Mouse (Mus musculus): Measurements from ENCODE around the gene Tnfrsf11a.

Gene Tnfrsf11a

GRCm38 (mm10) chr1:105827786-105828345, 47.3 kb downstream of the Tnfrsf11a start:
- no peak for DNase-seq (ENCODE audit: low spot score)

- DNase-seq (ENCODE audit: low spot score) = no peak
Observed at GRCm38 (mm10) chr1:105829171-105829570, 48.7 kb downstream of the Tnfrsf11a start.

- DNase-seq (ENCODE audit: low spot score) = no peak
Observed at GRCm38 (mm10) chr1:105832784-105833183, 52.3 kb downstream of the Tnfrsf11a start.

- no peak for DNase-seq (ENCODE audit: low spot score)
Observed at GRCm38 (mm10) chr1:105842950-105843349, 62.4 kb downstream of the Tnfrsf11a start.

- no peak for DNase-seq (ENCODE audit: low spot score)
Observed at GRCm38 (mm10) chr1:105843386-105843785, 62.9 kb downstream of the Tnfrsf11a start.

- DNase-seq (ENCODE audit: low spot score) = no peak
Observed at GRCm38 (mm10) chr1:105843856-105844255, 63.3 kb downstream of the Tnfrsf11a start.

GRCm38 (mm10) chr1:105844341-105845006, 64.0 kb downstream of the Tnfrsf11a start:
- no peak for DNase-seq (ENCODE audit: low spot score)

GRCm38 (mm10) chr1:105846431-105846830, 65.9 kb downstream of the Tnfrsf11a start:
- DNase-seq (ENCODE audit: low spot score) = no peak

GRCm38 (mm10) chr1:105848806-105849205, 68.3 kb downstream of the Tnfrsf11a start:
- no peak for DNase-seq (ENCODE audit: low spot score)

- DNase-seq (ENCODE audit: low spot score) = peak; percentile 52
Observed at GRCm38 (mm10) chr1:105851341-105851740, 70.8 kb downstream of the Tnfrsf11a start.

GRCm38 (mm10) chr1:105859740-105860139, 79.2 kb downstream of the Tnfrsf11a start:
- no peak for DNase-seq (ENCODE audit: low spot score)

GRCm38 (mm10) chr1:105876589-105876988, 96.1 kb downstream of the Tnfrsf11a start:
- no peak for DNase-seq (ENCODE audit: low spot score)

GRCm38 (mm10) chr1:105877808-105878207, 97.3 kb downstream of the Tnfrsf11a start:
- no peak for DNase-seq (ENCODE audit: low spot score)

- DNase-seq (ENCODE audit: low spot score) = no peak
Observed at GRCm38 (mm10) chr1:105878416-105878815, 97.9 kb downstream of the Tnfrsf11a start.

GRCm38 (mm10) chr1:105880555-105881304, 100.2 kb downstream of the Tnfrsf11a start:
- no peak for DNase-seq (ENCODE audit: low spot score)

GRCm38 (mm10) chr1:105881466-105881865, 100.9 kb downstream of the Tnfrsf11a start:
- DNase-seq (ENCODE audit: low spot score) = no peak

GRCm38 (mm10) chr1:105883498-105883897, 103.0 kb downstream of the Tnfrsf11a start:
- no peak for DNase-seq (ENCODE audit: low spot score)

- no peak for DNase-seq (ENCODE audit: low spot score)
Observed at GRCm38 (mm10) chr1:105885101-105885500, 104.6 kb downstream of the Tnfrsf11a start.

- no peak for DNase-seq (ENCODE audit: low spot score)
Observed at GRCm38 (mm10) chr1:105885575-105885974, 105.1 kb downstream of the Tnfrsf11a start.

GRCm38 (mm10) chr1:105886358-105886757, 105.8 kb downstream of the Tnfrsf11a start:
- DNase-seq (ENCODE audit: low spot score) = no peak

GRCm38 (mm10) chr1:105891032-105891725, 110.7 kb downstream of the Tnfrsf11a start:
- DNase-seq (ENCODE audit: low spot score) = peak; percentile 47

- no peak for DNase-seq (ENCODE audit: low spot score)
Observed at GRCm38 (mm10) chr1:105895019-105895418, 114.5 kb downstream of the Tnfrsf11a start.

Data from c-Kit-positive CD71-positive TER-119-positive erythroid progenitor cells, embryonic 14.5 days (primary cell).